Mouse (Mus musculus) thymus, postnatal 25 days (tissue): Measurements from ENCODE around the gene Dennd2d.

ENCODE experiments used
- DNase-seq: peaks from one replicate; pipeline ENCODE4 v3.0.0; 2022

Dennd2d gene

GRCm38 (mm10) chr3:106482281-106483081, at the start of gene Dennd2d:
Gene Dennd2d (plus strand): TSS chr3:106482405.
- peak; percentile 88 for DNase-seq

- peak; percentile 57 for DNase-seq
Measured at GRCm38 (mm10) chr3:106448571-106448970, 33.6 kb upstream of the Dennd2d start.

- no peak for DNase-seq
Measured at GRCm38 (mm10) chr3:106448995-106449394, 33.2 kb upstream of the Dennd2d start.

- peak; percentile 71 for DNase-seq
Measured at GRCm38 (mm10) chr3:106449567-106449966, 32.6 kb upstream of the Dennd2d start.

- peak; percentile 50 for DNase-seq
Measured at GRCm38 (mm10) chr3:106452616-106453015, 29.6 kb upstream of the Dennd2d start.

- no peak for DNase-seq
Measured at GRCm38 (mm10) chr3:106457298-106457869, 24.8 kb upstream of the Dennd2d start.

- DNase-seq = peak; percentile 72
Measured at GRCm38 (mm10) chr3:106462059-106462470, 20.1 kb upstream of the Dennd2d start.

GRCm38 (mm10) chr3:106462493-106462892, 19.7 kb upstream of the Dennd2d start:
- DNase-seq = no peak

GRCm38 (mm10) chr3:106464750-106465149, 17.5 kb upstream of the Dennd2d start:
- DNase-seq = no peak

- DNase-seq = no peak
Measured at GRCm38 (mm10) chr3:106474210-106474609, 8.0 kb upstream of the Dennd2d start.

- DNase-seq = no peak
Measured at GRCm38 (mm10) chr3:106476863-106477262, 5.3 kb upstream of the Dennd2d start.

GRCm38 (mm10) chr3:106483297-106483696, 1.1 kb downstream of the Dennd2d start:
- no peak for DNase-seq

- no peak for DNase-seq
Measured at GRCm38 (mm10) chr3:106483796-106484405, 1.7 kb downstream of the Dennd2d start.

GRCm38 (mm10) chr3:106484861-106485260, 2.7 kb downstream of the Dennd2d start:
- DNase-seq = no peak

- DNase-seq = peak; percentile 57
Measured at GRCm38 (mm10) chr3:106485810-106486209, 3.6 kb downstream of the Dennd2d start.

- DNase-seq = no peak
Measured at GRCm38 (mm10) chr3:106487551-106487950, 5.3 kb downstream of the Dennd2d start.

- DNase-seq = no peak
Measured at GRCm38 (mm10) chr3:106490239-106490638, 8.0 kb downstream of the Dennd2d start.

GRCm38 (mm10) chr3:106492723-106493122, 10.5 kb downstream of the Dennd2d start:
- DNase-seq = no peak

- no peak for DNase-seq
Measured at GRCm38 (mm10) chr3:106493202-106493601, 11.0 kb downstream of the Dennd2d start.

GRCm38 (mm10) chr3:106493882-106494281, 11.7 kb downstream of the Dennd2d start:
- DNase-seq = no peak

- DNase-seq = no peak
Measured at GRCm38 (mm10) chr3:106494417-106494950, 12.3 kb downstream of the Dennd2d start.

GRCm38 (mm10) chr3:106495346-106496044, 13.3 kb downstream of the Dennd2d start:
- no peak for DNase-seq
